Mouse (Mus musculus) hindbrain, embryonic 11.5 days (tissue): ENCODE results near the gene Fbxl17. TPM values are rescaled to one million over a fixed set of nuclear protein-coding genes. Genes with fewer than 3 reads are reported as not detected.

Experiments used
- ATAC-seq: fragments of 200-750 bp; cut with Nextera tagmentation; 2 replicates; pipeline ENCODE4 v1.8.0; 2017; ENCODE audit warnings: mild to moderate bottlenecking, moderate TSS enrichment, moderate library complexity; ENCODE audit not compliant: low FRiP score
- DNase-seq: peaks from one replicate; pipeline ENCODE4 v3.0.0-alpha.2; 2015; ENCODE audit warnings: low spot score
- H3K27ac ChIP-seq: fragments of 300-500 bp; sonication (generic); 2 replicates; pipeline ENCODE4 v1.5.1; 2014; ENCODE audit warnings: mild to moderate bottlenecking, low read depth, low read length
- H3K27me3 ChIP-seq: fragments of 300-500 bp; sonication (generic); 2 replicates; pipeline ENCODE4 v1.6.1; 2014; ENCODE audit warnings: mild to moderate bottlenecking, low read length, moderate library complexity, mixed read lengths; ENCODE audit not compliant: control insufficient read depth, insufficient read depth
- H3K36me3 ChIP-seq: fragments of 300-500 bp; sonication (generic); 2 replicates; pipeline ENCODE4 v1.6.1; 2014; ENCODE audit warnings: mild to moderate bottlenecking, low read length, moderate library complexity, mixed read lengths; ENCODE audit not compliant: control insufficient read depth, insufficient read depth
- H3K4me1 ChIP-seq: fragments of 300-500 bp; sonication (generic); replicated peaks from 2 replicates; pipeline ENCODE4 v1.6.1; 2014; ENCODE audit warnings: low read length, mixed read lengths; ENCODE audit not compliant: control insufficient read depth, insufficient read depth
- H3K4me2 ChIP-seq: fragments of 300-500 bp; sonication (generic); replicated peaks from 2 replicates; pipeline ENCODE4 v1.6.1; 2014; ENCODE audit warnings: mild to moderate bottlenecking, low read depth, low read length
- H3K4me3 ChIP-seq: fragments of 300-500 bp; sonication (generic); 2 replicates; pipeline ENCODE4 v1.5.1; 2014; ENCODE audit warnings: low read depth, low read length
- H3K9ac ChIP-seq: fragments of 300-500 bp; sonication (generic); 2 replicates; pipeline ENCODE4 v1.6.1; 2014; ENCODE audit warnings: low read depth, low read length
- H3K9me3 ChIP-seq: fragments of 300-500 bp; sonication (generic); 2 replicates; pipeline ENCODE4 v1.6.1; 2016; ENCODE audit warnings: low read length; ENCODE audit not compliant: control insufficient read depth
- WGBS: fragments of 180-500 bp; shearing (Covaris S2); extraction: QIAGEN DNeasy Blood & Tissue Kit; methylation state at CpG from one replicate; pipeline ENCODE4 v1.1.7; 2014; 5-methylcytosine and 5-hydroxymethylcytosine counted together
- polyA plus RNA-seq: library from polyadenylated mRNA; unstranded; fragments of >200 nt; fragmentation: Nextera tagmentation; extraction: Ambion mirVana; gene quantifications from 2 replicates; pipeline ENCODE4 v1.2.1, GENCODE M21; 2014

Fbxl17 gene
- polyA plus RNA-seq, 1 experiment from 2014 or later, result 9.1 TPM

- Histone ChIP-seq H3K27me3 (no peaks in the 10 kb centered on the region), H3K27ac (no peak overlapping the region), H3K4me3 (no peak overlapping the region), H3K4me2 (no peak overlapping the region), H3K36me3 (no peaks in the 10 kb centered on the region), H3K4me1 (no peaks in the 10 kb centered on the region), H3K9me3 (no peaks in the 10 kb centered on the region), H3K9ac (no peak overlapping the region)
- DNase-seq (no peak), ATAC-seq (no peak)
- WGBS, result 78% methylated on average over 3 of the region's 3 CpGs
Observed at GRCm38 (mm10) chr17:63060814-63061213, 439.0 kb downstream of the Fbxl17 start.

GRCm38 (mm10) chr17:63057740-63058388 lies 442.0 kb downstream of the Fbxl17 start:
- Histone ChIP-seq H3K4me1 (no peaks in the 10 kb centered on the region), H3K9me3 (no peaks in the 10 kb centered on the region), H3K4me3 (no peak overlapping the region), H3K4me2 (no peak overlapping the region), H3K9ac (no peak overlapping the region), H3K27me3 (no peaks in the 10 kb centered on the region), H3K36me3 (no peaks in the 10 kb centered on the region), H3K27ac (no peak overlapping the region)
- no peak for DNase-seq
- 88% methylated on average over 15 of the region's 15 CpGs for WGBS
- ATAC-seq, result no peak

GRCm38 (mm10) chr17:63056976-63057375 lies 442.8 kb downstream of the Fbxl17 start:
- DNase-seq (no peak), ATAC-seq (no peak)
- Histone ChIP-seq H3K4me3 (no peak overlapping the region), H3K27ac (no peak overlapping the region), H3K27me3 (no peaks in the 10 kb centered on the region), H3K36me3 (no peaks in the 10 kb centered on the region), H3K9ac (no peak overlapping the region), H3K9me3 (no peaks in the 10 kb centered on the region), H3K4me1 (no peaks in the 10 kb centered on the region), H3K4me2 (no peak overlapping the region)
- 89% methylated on average over 3 of the region's 3 CpGs for WGBS

GRCm38 (mm10) chr17:63053311-63053710 lies 446.5 kb downstream of the Fbxl17 start:
- Histone ChIP-seq H3K4me1 (no peaks in the 10 kb centered on the region), H3K4me2 (no peak overlapping the region), H3K4me3 (no peak overlapping the region), H3K9me3 (no peaks in the 10 kb centered on the region), H3K9ac (no peak overlapping the region), H3K36me3 (no peaks in the 10 kb centered on the region), H3K27ac (no peak overlapping the region), H3K27me3 (no peaks in the 10 kb centered on the region)
- ATAC-seq, result no peak
- DNase-seq, result no peak
- WGBS, result 84% methylated on average over 3 of the region's 3 CpGs

- H3K27ac ChIP-seq, result no peak overlapping the region
- no peaks in the 10 kb centered on the region for H3K9me3 ChIP-seq
- H3K9ac ChIP-seq, result no peak overlapping the region
- H3K4me3 ChIP-seq, result no peak overlapping the region
- no peaks in the 10 kb centered on the region for H3K27me3 ChIP-seq
- no peak overlapping the region for H3K4me2 ChIP-seq
- H3K36me3 ChIP-seq, result no peaks in the 10 kb centered on the region
- WGBS, result 57% methylated on average over 3 of the region's 3 CpGs
- H3K4me1 ChIP-seq, result no peaks in the 10 kb centered on the region
- no peak for DNase-seq
- ATAC-seq, result no peak
Observed at GRCm38 (mm10) chr17:63046401-63046800, 453.4 kb downstream of the Fbxl17 start.

- Histone ChIP-seq H3K36me3 (no peaks in the 10 kb centered on the region), H3K4me3 (no peak overlapping the region), H3K4me2 (no peak overlapping the region), H3K4me1 (no peaks in the 10 kb centered on the region), H3K9ac (no peak overlapping the region), H3K27me3 (no peaks in the 10 kb centered on the region), H3K27ac (no peak overlapping the region), H3K9me3 (no peaks in the 10 kb centered on the region)
- ATAC-seq, result no peak
- no peak for DNase-seq
- WGBS, result 67% methylated on average over 13 of the region's 13 CpGs
Observed at GRCm38 (mm10) chr17:63045297-63045696, 454.5 kb downstream of the Fbxl17 start.

- Histone ChIP-seq H3K4me3 (no peak overlapping the region), H3K4me2 (no peak overlapping the region), H3K27ac (no peak overlapping the region), H3K36me3 (no peaks in the 10 kb centered on the region), H3K9me3 (no peaks in the 10 kb centered on the region), H3K9ac (no peak overlapping the region), H3K27me3 (no peaks in the 10 kb centered on the region), H3K4me1 (no peaks in the 10 kb centered on the region)
- no peak for DNase-seq
- 89% methylated on average over 9 of the region's 9 CpGs for WGBS
- ATAC-seq, result no peak
Observed at GRCm38 (mm10) chr17:63043046-63043675, 456.7 kb downstream of the Fbxl17 start.

- no peak overlapping the region for H3K9ac ChIP-seq
- DNase-seq (no peak), ATAC-seq (no peak)
- no peaks in the 10 kb centered on the region for H3K4me1 ChIP-seq
- no peak overlapping the region for H3K27ac ChIP-seq
- H3K36me3 ChIP-seq, result no peaks in the 10 kb centered on the region
- no peaks in the 10 kb centered on the region for H3K9me3 ChIP-seq
- H3K4me2 ChIP-seq, result no peak overlapping the region
- WGBS, result 82% methylated on average over 3 of the region's 3 CpGs
- H3K4me3 ChIP-seq, result no peak overlapping the region
- no peaks in the 10 kb centered on the region for H3K27me3 ChIP-seq
Observed at GRCm38 (mm10) chr17:63037562-63037961, 462.3 kb downstream of the Fbxl17 start.

- Histone ChIP-seq H3K9me3 (no peaks in the 10 kb centered on the region), H3K4me1 (no peaks in the 10 kb centered on the region), H3K27me3 (no peaks in the 10 kb centered on the region), H3K4me3 (no peak overlapping the region), H3K9ac (no peak overlapping the region), H3K36me3 (no peaks in the 10 kb centered on the region), H3K27ac (no peak overlapping the region), H3K4me2 (no peak overlapping the region)
- ATAC-seq, result no peak
- DNase-seq, result no peak
- whole genome bisulfite sequencing, result 90% methylated on average over 5 of the region's 5 CpGs
Observed at GRCm38 (mm10) chr17:63033141-63033540, 466.7 kb downstream of the Fbxl17 start.
